Mouse (Mus musculus): ENCODE results near the gene Dnajb14.
A peak's percentile ranks its signal among the peaks of the same experiment; 100 is the strongest.
"Not testable (repeated sequence)": the region's sequence is repeated elsewhere in the genome, so short reads cannot be mapped to it uniquely, and the experiment has no call there.

Dnajb14 gene

GRCm38 (mm10) chr3:137954256-137954916, 86.9 kb downstream of the Dnajb14 start:
- no peak for DNase-seq

GRCm38 (mm10) chr3:137955560-137956081, 88.1 kb downstream of the Dnajb14 start:
- DNase-seq: peak; percentile 64

- DNase-seq: no peak
These were observed 90.4 kb downstream of the Dnajb14 start for GRCm38 (mm10) chr3:137957864-137958263.

- DNase-seq: no peak
These were observed 90.9 kb downstream of the Dnajb14 start for GRCm38 (mm10) chr3:137958352-137958751.

GRCm38 (mm10) chr3:137959456-137959855, 92.0 kb downstream of the Dnajb14 start:
- no peak for DNase-seq

- no peak for DNase-seq
These were observed 94.4 kb downstream of the Dnajb14 start for GRCm38 (mm10) chr3:137961736-137962385.

GRCm38 (mm10) chr3:137963508-137963907, 96.0 kb downstream of the Dnajb14 start:
- no peak for DNase-seq

GRCm38 (mm10) chr3:137964014-137964413, 96.5 kb downstream of the Dnajb14 start:
- DNase-seq: not testable (repeated sequence)
